Mouse (Mus musculus): ENCODE data around the gene Id1.

DNA sequence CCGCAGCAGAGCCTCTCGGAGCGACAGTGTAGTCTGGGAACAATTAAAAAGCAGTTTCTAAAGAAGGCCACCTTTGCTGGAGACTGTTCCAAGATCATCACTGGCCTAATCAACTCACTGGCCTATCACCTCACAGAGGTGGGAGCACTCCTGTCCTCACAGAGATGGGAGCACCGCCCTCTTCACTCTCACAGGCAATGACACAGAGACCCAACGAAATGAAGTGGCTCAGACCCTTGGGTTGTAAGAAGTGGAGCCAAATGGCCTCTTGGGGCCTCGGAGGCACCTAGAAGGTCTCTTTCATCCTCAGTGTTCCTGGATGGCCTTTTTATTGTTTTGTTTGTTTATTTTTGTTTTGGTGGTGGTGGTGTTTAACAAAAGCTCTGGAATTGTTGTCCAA, 9.8 kb upstream of the Id1 start:
- TF ChIP-seq POLR2A (IDR thresholded peaks at IDR 0.05; ENCODE audit: low read depth, low read length) (no peak), CTCF (IDR thresholded peaks at IDR 0.05; ENCODE audit: extremely low read depth, insufficient read depth, insufficient read length, insufficient replicate concordance) (no peak)
